Mouse (Mus musculus) urinary bladder, postnatal 14 days (tissue): ENCODE measurements around the gene Diexf.

ENCODE experiments used
- DNase-seq: peaks from one replicate; pipeline ENCODE4 v3.0.0; 2021; ENCODE audit warnings: low spot score

Diexf gene

DNA sequence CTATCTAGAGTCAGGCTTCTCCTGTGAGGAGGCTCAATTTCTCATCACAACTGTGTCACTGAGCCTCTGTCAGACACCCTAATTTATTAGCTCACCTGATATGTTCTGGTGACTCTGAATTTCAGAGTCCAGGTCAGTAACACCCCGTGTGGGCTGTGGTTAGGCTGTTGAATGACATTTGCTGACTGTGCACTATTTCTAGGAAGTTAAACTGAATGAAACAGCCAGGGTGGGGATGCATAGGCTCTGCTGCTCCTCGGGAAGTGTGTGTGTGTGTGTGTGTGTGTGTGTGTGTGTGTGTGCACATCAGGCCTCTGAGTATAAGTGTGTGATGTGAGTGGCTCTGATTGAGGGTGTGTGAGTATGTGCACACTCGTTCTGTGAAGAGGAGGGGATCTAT is 8.6 kb upstream of the Diexf start:
- DNase-seq: no peak

DNA sequence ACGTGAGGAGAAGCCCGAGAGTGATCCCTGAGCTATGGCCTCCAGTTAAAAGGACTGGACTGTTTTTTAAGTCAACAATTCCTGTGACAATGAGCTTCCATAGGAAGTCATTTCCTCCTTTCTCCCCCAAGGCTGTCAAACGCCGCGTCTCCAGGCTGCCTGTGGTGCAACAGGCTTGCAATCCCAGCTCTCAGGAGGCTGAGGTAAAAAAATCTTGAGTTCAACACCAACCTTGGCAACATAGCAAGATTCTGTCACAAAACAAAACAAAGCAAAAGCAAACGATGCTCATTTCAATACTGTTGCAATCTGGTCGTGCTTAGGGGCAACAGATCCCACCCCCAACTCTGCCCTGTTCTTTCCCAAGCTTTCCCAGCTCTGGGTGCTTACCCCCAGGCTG is 8.0 kb upstream of the Diexf start:
- no peak for DNase-seq

DNA sequence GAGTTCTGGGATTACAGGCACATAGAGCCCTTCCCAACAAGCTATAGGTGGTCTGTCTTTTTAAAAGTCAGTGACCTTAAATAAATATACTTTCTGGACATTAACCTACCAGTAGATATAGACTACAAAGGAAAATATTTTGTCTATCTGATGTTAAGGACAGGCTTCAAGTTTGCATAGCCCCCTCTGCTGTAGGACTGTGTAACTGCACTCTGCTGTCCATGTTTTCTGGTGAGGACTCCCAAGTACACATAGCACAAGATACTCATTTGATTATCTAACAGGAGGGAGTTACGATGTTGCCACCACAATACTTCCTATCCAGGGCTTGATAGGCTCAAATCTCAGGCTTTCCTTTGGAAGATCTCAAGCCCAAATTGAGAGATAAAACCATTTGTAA is 3.7 kb upstream of the Diexf start:
- DNase-seq: no peak

DNA sequence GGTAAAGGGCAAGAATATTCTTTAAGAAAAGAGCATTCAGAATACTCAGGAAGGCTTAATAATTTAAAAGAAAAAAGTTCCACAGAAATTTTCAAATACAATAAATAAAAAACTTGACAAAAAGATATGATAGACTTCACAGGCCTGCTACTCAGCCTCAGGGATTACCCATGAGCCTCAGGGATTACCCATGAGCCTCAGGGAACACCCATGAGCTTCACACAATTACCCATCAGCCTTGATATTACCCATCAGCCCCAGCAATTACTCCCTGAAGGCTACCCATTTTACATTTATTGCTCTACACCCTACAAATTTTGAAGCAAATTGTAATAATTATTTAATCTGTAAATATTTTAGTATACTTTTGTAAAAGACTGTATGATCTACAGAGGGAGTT is 2.3 kb upstream of the Diexf start:
- DNase-seq: no peak

DNA sequence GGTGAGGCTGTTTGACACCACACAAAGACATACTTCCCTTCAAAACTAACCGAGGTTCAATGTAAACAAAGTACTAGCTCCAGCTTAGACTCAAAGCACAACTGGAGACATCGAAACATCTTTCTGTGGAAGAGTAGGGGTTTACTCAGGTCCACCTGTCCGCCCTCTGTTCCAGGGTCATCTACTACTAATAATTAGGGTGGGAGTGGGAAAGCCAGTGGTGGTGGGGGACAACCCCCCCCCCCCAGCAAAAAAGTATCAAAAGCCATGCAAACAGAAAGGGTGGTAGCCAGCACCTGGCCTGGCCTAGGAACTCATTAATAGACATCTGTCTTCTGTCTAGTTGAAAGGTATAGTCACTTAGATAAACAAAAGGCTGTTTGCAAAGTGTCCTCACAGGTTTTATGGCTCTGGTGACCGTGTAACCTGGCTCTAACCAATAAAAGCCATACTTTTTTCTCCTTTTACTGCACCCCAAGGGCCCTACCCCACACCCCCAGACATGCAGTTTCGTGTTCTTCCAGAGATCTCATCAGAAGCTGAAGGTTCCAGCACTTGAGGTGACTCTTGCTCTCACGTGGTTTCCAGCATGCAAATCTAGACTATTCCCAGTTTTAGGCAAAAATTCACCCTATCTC is 1.4 kb upstream of the Diexf start:
- no peak for DNase-seq

DNA sequence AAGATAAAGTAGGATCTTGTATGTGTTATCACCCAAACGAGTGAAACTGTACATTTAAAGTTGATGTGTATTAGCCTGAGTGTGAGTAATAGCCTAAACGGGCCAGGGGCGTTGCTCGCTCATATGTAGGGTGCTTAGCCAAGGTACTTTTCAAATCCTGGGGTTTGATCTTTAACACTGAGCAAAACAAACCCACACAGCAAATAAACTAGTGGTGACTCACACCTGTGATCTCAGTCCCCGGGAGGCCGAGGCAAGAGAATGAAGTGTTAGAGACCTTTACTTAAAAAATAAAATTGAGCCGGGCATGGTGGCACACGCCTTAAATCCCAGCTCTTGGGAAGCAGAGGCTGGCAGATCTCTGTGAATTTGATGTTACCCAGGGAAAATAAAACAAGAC is 767 bp upstream of the Diexf start:
- DNase-seq: peak; percentile 26

DNA sequence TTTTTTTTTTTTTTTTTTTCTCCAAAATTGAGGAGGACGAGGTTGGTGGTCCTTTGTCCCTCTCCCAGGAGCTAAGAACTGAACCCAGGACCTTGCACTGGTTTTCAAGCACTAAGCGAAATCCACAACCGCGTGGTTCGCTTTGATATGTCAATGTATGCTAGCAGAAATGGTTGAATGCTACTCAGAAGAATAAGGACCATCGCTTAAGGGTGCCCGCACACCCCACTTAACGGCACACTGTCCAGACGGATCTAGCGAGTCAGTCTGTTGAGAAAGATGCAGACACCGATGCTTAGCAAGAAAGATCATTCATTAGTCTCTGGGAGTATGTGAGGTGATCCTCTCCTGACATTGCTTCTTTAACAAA is 369 bp upstream of the Diexf start:
- DNase-seq: no peak

DNA sequence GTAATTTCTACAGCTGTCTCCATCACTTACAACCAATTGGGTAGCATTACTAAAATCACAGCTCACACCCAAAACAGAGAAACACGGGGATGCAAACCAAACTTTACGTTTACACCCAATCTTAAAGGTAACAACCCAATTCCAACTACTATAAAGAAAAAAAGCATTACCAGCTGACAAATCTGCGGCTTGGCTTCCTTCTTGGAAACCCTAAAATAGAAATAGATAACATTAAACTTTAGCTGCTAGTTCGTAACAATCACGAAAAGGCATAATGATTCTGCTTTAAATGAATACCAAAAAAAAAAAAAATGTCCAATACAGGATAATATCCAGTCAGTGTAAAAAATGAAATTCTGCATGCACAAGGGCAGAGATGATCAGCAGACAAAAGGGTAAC is 751 bp downstream of the Diexf start:
- DNase-seq: no peak

DNA sequence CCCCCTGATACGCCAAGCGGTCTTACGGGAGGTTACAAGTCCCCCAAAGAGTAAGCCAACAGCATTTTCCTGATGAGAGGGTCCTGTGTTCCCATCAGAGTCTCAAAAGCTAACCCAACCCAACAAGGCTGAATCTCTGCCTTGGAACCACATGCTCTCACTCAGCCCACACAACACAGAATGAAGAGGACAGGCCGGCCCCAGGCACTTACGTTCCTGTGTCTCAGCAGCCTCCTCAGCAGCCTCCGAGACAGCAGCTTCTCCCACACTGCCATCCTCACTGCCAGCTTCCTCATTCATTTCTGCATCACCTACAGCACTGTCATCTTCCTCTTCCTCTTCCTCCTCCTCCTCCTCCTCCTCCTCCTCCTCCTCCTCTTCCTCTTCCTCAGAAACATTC is 2.0 kb downstream of the Diexf start:
- DNase-seq: no peak

DNA sequence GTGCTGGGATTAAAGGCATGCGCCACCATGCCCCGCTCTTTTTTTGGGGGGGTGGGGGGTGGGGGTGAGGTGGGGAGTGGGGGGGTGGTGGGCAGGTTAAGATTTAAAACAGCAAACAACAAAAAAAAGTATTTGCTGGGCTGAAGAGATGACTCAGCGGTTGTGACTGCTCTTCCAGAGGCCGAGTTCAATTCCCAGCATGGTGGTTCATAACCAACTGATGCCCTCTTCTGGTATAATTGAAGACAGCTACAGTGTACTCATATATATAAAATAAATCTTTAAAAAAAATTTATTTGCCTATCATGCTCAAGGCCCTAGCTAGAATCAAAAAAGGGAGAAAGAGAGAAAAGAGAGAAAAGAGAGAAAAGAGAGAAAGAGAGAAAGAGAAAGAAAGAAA is 4.2 kb downstream of the Diexf start:
- DNase-seq: no peak

DNA sequence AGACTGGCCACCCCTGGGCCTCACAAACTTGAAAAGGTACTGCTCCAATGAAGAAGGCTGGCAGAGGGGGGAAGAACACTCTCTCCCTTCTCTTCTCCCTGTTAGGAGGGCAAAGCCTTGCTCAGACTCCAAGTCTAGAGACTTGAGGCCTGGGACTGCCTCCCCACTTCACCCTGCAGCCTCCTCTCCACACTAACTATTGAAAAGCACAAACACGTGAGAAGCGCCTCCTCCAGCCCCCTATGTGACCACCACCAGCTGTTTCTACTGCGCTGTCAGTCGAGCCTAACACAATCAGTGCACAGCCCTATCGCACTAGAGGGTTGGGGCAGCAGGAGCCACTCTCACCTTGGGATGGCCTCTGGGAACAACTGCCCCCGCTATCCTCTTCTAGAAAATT is 6.8 kb downstream of the Diexf start:
- DNase-seq: no peak

DNA sequence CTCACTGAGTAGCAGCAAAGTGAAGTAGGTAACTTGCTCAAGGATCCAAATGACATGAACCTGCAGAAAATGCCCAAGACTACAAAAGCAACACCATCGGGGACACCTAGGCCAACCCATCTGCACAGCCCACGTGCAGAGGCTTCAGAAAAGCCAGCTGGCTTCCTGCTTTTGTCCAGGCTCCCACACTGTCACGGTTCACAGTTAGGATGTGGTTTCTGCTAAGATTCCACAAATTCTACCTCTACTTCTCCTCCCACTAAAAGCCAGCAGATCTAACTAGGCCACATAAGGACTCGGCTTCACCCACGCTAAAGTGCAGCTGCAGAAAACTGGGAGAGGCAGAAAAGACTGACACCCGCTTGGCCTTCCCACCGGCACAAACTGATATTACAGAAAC is 7.3 kb downstream of the Diexf start:
- no peak for DNase-seq

DNA sequence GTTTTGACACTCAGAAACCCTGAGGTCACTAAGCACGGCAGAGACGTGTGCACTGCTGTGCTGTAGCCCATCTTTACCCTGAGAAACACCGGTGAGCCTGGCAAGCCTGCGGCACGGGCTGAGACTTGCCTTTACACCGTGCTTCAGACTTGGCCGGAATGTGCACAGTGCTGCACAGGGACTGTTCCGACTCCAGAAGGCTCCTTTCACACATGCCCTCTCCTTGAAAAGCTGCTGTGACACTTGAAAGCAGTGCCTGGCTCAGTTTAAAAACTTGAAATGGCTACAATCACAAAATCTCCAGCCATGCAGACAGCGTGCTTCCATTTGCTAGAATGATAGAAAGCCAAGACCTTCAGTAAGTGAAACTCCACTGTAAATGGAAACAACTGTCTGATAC is 18.0 kb downstream of the Diexf start:
- no peak for DNase-seq

DNA sequence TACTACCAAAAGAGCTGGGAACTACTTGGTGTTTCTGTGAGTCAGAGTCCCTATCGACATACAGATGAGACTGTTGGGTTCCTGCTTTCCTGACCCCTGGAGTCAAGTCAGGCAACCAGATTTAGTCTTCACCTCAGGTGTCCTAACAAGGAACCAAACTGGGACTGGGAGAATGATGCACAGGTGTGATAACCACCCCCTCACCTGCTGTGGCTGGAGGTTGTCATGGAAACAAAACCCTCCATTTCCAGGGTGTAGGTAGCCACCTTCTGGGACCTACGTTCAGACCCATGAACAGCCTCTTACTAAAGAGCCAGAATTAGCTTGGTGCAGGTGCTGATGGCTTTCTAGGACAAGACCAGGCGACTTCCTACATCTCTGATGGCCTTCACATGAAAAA is 27.1 kb downstream of the Diexf start:
- no peak for DNase-seq

DNA sequence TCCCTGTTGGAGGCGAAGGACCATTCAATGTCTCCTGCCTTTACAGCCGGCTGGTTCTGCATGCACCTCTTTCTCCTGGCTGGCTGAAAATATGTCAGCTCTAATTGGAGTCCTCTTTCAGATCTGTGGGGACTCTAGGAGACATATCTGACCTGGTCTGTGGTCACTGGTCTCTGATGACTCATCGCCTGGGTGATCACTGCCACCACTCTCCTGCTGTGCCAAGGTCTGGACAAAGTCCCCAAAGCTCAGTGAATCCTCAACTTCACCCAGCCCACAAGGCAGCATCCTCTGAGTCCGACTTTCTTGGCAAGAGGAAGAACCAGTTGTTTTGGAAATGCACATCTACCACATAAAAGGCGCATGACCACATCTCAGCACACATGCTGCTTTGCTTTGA is 27.5 kb downstream of the Diexf start:
- DNase-seq: no peak

DNA sequence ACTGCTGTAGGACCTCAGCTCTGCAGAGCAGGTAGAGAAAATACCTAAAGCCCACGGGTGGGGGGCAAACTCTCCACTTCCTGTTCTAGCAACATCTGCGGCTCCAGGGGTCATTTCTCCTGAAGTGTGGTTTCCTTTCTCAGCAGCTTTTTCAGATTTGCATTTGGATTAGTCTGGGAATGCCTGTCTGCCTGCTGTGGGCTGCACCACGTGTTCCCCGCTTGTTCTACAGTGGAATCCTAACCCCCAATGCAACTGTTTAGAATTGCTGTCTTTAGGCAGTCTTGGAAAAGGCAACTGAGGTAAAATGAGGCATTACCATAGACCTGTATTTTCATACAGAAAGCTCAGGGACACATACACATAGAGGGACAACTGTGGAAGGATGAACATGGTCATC is 28.0 kb downstream of the Diexf start:
- DNase-seq: no peak

DNA sequence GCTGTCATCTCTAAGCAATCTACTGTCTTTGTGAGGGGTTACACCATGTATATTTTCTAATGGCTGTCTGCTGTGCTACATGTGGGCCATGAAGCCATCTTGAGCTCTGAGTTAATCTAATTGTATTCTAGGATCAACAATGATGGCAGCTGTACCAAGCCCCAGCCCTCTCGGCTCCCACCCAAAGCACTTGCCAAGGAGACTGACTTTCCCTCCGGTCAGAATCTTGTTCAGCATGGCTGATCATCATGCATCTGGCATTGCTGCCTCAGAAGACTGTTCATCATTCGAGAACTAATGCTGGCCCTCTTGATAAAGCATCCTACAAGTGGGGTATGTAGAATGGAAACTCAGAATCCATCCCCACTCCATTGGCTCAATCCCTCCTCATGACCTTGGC is 31.1 kb downstream of the Diexf start:
- no peak for DNase-seq

DNA sequence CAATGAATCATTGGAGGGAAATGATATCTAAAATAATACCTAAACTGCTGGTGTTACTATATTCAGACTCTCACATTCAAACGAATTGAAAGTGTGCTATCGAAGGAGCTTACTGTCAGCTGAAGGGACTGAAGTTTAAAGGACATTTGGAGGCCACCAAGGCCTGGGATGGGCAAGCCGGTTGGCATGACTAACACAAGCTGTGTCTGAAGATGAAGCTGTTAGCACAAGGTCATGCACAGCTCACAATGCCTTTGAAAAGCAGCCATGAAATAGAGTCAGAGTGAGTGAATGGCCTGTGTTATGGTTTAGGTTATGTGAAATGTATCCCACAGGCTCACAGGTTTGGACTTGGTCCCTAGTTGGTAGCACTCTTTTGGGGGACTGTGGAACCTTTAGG is 36.5 kb downstream of the Diexf start:
- no peak for DNase-seq

DNA sequence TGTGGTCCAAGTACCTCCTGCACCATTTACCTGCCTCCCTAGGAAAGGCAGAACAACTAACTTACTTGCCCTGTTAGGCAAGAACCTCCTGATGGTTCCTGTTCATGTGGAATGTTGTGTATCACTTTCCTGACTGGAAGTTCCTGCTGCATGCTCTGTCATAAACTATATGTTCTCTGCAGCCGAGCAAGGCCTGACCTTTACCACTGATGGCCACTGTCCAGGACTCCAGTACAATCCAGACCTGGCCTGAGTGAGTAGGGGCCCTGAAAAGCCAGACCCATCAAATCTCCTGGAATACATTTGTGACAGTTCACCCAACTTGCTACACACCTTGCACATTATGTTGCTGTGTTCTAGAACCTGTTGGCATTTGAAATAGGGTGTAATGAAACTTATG is 37.3 kb downstream of the Diexf start:
- DNase-seq: no peak

DNA sequence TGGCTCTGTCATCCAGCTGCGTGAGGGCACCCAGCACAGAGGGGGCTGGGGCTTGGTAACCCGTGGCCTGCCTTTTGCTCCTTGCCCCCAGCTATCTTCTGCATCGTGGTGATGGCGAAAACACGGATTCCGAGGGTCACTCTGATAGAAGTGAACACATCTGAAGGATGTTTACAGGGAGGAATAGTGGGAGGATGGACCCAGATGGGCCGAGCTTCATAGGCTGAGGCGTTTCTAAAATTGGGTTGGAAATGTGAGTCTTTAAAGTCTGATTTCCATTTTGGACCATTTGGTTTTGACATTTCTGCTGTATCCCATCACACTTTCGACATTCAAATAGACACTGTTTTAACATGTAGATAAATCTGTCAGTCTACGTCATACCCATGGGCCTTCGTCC is 39.2 kb downstream of the Diexf start:
- no peak for DNase-seq

DNA sequence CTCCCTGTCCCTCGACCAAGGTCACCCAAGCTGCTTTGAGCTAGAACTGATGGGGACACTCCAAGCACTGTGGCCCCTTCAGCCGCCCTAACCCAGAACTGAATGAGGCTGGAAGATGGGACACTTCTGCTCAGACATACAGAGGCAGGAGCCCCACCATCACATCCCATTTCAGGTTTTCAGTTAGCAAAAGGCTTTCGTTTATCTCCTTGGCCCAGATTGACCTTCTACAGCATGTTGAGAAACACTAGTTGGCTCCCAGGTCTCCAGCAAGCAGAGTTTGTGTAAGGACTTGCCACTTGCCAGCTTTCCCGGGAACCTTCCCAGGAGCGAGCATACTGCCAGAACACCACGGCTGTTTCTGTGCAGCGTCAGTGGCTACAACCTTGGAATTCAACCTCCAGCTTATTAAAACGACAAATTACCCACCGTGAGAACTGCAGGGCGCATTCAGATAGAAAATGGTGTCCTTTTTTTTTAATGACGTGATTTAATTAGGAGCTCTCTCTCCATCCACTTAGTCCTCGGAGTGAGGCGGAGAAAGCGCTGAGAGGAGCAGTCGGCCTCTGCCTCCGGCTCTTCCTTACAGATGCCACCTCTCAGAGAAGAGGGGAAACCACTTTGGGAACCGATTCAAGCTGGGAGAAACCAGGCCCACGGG is 39.7 kb downstream of the Diexf start:
- peak; percentile 38 for DNase-seq

DNA sequence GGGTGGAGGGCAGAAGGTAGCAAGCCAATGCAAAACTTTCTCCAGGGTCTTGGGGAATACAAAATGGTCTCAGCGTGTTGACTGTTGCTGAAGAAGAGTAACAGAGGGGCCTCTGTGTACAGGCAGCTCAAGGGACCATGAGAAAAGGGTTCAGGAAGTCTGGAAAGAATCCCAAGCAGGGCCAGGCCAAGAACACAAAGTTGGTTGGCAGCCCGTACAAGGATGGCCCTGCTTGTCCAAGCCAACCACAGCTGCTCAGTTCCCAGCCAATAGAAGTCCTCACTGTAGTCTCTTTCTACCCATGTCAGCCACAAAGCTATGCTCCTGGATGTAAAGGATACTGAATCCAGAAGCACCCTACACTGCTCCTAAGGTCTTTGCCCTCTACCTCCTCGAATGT is 40.4 kb downstream of the Diexf start:
- no peak for DNase-seq

DNA sequence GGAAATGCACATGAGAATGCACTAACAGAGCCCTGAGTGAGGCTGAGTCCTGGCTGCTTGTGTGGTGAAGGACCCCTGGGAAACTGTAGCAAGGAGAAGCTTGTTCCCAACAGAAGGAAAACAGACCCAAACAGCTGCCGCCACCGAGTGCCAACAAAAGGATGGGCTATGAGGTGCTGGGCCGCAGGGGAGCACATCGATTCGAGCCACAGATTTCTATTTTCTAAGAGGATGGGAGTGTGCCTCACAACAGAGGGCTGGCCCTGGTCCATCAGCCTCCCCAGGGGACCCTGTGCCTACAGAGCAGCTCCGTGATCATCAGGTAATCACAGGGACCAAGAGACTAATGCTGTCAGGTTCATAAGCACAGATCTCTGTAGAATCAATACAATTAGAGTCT is 40.9 kb downstream of the Diexf start:
- no peak for DNase-seq

DNA sequence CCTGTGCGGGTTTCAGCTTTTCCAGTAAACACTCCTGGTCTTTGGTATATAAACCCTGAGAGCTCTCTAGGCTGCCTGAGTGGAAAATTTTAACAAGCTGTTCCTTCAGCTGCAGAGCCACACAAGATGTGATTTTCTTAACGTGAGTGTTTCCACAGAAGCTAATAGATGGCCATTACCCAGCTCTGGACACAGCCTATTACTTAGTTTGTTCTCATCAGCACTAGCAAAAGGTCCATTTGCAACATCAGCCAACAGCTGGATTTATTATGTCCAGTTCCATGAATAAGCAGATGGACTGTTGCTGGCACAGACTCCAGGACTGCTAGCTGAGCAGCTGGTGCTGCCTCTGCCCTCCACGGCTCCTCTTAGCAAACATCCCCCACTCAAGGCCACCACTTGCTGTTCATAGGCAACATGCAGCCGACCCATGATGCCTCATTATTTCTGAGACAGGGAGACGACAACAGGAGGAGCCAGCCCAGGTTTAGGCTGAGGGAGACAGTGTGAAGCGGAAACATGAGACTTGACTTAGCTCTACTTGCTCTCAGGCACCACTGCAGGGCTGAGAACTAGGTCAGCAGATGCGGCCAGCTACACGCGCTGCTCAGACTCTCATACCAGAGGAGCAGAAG is 43.1 kb downstream of the Diexf start:
- DNase-seq: peak; percentile 22
